Mouse (Mus musculus) bone marrow macrophage, adult 2 months (primary cell): ENCODE data around the gene Ly6f.

Experiments used
- CTCF ChIP-seq: IDR thresholded peaks from 2 replicates; pipeline ENCODE4 v1.5.1; 2012; ENCODE audit warnings: low read depth, mild to moderate bottlenecking, low read length, moderate library complexity
- POLR2A ChIP-seq: IDR thresholded peaks from 2 replicates; pipeline ENCODE4 v1.6.1; 2012; ENCODE audit warnings: mild to moderate bottlenecking, low read depth, low read length, borderline replicate concordance

DNA sequence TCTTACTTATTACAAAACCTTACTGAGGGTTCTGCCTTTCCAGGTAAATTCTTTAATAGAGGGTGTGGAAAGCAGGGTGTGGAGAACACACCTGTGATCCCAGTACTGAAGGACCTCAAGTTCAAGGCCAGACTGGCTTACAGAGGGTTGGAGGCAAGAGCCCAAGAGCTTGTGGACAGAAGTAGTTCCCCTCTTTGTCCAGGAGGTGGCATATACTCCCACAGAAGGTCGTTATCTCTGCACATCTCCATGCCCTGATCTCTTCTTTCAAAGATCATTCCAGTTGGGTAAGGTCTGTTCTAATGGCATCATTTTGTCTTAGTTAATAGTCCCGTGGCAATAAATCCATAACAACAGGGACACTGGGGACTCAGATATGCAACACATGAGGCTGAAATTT lies 49.0 kb downstream of the Ly6f start:
- TF ChIP-seq CTCF (no peak), POLR2A (no peak)
